In the genomic region with DNA sequence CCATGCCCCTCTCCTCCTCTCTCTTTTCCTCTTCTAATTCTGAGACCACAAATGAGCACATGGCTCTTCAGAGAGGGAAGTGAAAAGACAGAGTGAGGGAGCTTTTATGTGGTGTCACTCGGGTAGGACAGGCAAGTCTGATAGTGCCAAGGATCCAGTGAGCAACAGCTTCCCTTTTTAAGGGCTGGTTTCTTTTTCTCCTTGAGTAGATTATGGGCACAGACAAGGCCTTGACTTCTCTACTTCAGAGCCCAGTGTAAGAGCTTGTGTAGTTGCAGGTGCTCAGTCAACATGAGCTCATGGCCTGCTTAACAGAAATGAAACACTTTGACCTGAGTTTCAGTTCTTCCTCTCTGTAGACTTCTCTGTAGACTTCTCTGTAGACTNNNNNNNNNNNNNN, we compare ENCODE assay signal across 18 mouse cellular contexts. TPM values are rescaled to one million over a fixed set of nuclear protein-coding genes. Genes with fewer than 3 reads are reported as not detected.
A peak's percentile ranks its signal among the peaks of the same experiment; 100 is the strongest.
DNase-seq lines count a peak whose midpoint lies in the region; ATAC-seq and TF ChIP-seq lines count a peak whose summit lies in the region.
"Had no signal": no experiment of that assay in that cellular context is flagged by ENCODE, and none has a peak within 500 bp of the region (broad histone marks: within the 10 kb centered on the region; RNA-seq: fewer than 3 reads in every experiment).

No protein-coding gene starts in this region.

- H3K4me3 ChIP-seq in liver, embryonic 16.5 days (ENCODE audit: low read depth, low read length) = no peak overlapping the region
- no peak overlapping the region for H3K4me3 ChIP-seq in liver, embryonic 12.5 days
- H3K4me3 ChIP-seq in MEL (ENCODE audit: control insufficient read depth in 1 of 2, insufficient read depth in 1 of 2, low read depth in 2 of 2, low read length in 2 of 2) (no peak overlapping the region; a peak in 1 of 4 replicates), macrophage (ENCODE audit: inconsistent target) (no peak overlapping the region)
- H3K4me3 ChIP-seq: left cerebral cortex, adult 2 months; stomach, embryonic 15.5 days had no signal

- TF ChIP-seq POLR2A in MEL (IDR thresholded peaks at IDR 0.05; ENCODE audit: control insufficient read depth in 1 of 2, insufficient read depth in 1 of 2, low read depth in 1 of 2, low read length in 2 of 2, poor library complexity in 1 of 2) = no peak

- H3K4me2 ChIP-seq in liver, embryonic 16.5 days (ENCODE audit: low read depth, low read length) = no peak overlapping the region
- H3K4me2 ChIP-seq in liver, embryonic 12.5 days = no peak overlapping the region
- H3K4me2 ChIP-seq: stomach, embryonic 15.5 days had no signal

- H3K27ac ChIP-seq in liver, embryonic 16.5 days (ENCODE audit: low read length) = no peak overlapping the region
- H3K27ac ChIP-seq in liver, embryonic 12.5 days = no peak overlapping the region
- H3K27ac ChIP-seq in MEL (ENCODE audit: control insufficient read depth, low read depth, low read length) (peak overlapping the region; percentile 29; the same call in 1 of the 2 replicates), macrophage (peak overlapping the region; percentile 54)
- H3K27ac ChIP-seq: left cerebral cortex, adult 2 months; liver, embryonic 14.5 days; stomach, embryonic 15.5 days had no signal

- no peaks in the 10 kb centered on the region for H3K36me3 ChIP-seq in liver, embryonic 16.5 days (ENCODE audit: control insufficient read depth, insufficient read depth)
- no peaks in the 10 kb centered on the region for H3K36me3 ChIP-seq in liver, embryonic 12.5 days
- H3K36me3 ChIP-seq in MEL (ENCODE audit: control insufficient read depth in 1 of 2, insufficient read depth in 2 of 2, low read length in 2 of 2) (no peaks in the 10 kb centered on the region), macrophage (ENCODE audit: inconsistent target) (no peaks in the 10 kb centered on the region)
- H3K36me3 ChIP-seq: G1E; stomach, embryonic 15.5 days had no signal

- no peaks in the 10 kb centered on the region for H3K4me1 ChIP-seq in liver, embryonic 16.5 days (ENCODE audit: control insufficient read depth, low read depth, low read length)
- H3K4me1 ChIP-seq in liver, embryonic 12.5 days = no peaks in the 10 kb centered on the region
- 0 out of 4 replicates have a peak, but pooled peaks cover 0 to 3% of the 10 kb centered on the region in 2 experiments for H3K4me1 ChIP-seq in MEL (ENCODE audit: control insufficient read depth in 1 of 2, insufficient read depth in 2 of 2, low read length in 2 of 2)
- H3K4me1 ChIP-seq: stomach, embryonic 15.5 days had no signal

- 9% methylated on average over 1 of the region's 1 CpGs for WGBS in liver, embryonic 16.5 days (ENCODE audit: insufficient replicate concordance)
- WGBS in liver, embryonic 12.5 days (ENCODE audit: insufficient replicate concordance) = 6% methylated on average over 1 of the region's 1 CpGs
- 0% methylated on average over 1 of the region's 1 CpGs for WGBS in macrophage (ENCODE audit: missing documents)

- H3K27me3 ChIP-seq in liver, embryonic 16.5 days (ENCODE audit: control insufficient read depth, insufficient read depth, low read depth, low read length) = no peaks in the 10 kb centered on the region
- no peaks in the 10 kb centered on the region for H3K27me3 ChIP-seq in liver, embryonic 12.5 days (replicated peaks)
- H3K27me3 ChIP-seq in MEL (ENCODE audit: control insufficient read depth in 1 of 2, insufficient read depth in 2 of 2, low read length in 2 of 2) = no peaks in the 10 kb centered on the region
- H3K27me3 ChIP-seq: stomach, embryonic 15.5 days had no signal

- peak; percentile 86 for DNase-seq in MEL (ENCODE audit: low read depth, low spot score)
- peak; percentile 81 for DNase-seq in thymus, postnatal 0 days (ENCODE audit: low spot score)
- no peak for DNase-seq in gastrocnemius, postnatal 4 days (ENCODE audit: low spot score in 2 of 2)
- no peak for DNase-seq in adrenal gland, adult 8-10 months
- no peak for DNase-seq in layer of hippocampus, adult 18-20 months (ENCODE audit: low spot score in 2 of 2)
- DNase-seq: cerebellum, adult 9-10 months; midbrain, embryonic 14.5 days had no signal

- H3K9me3 ChIP-seq in liver, embryonic 16.5 days (replicated peaks; ENCODE audit: control insufficient read depth, low read length) = no peaks in the 10 kb centered on the region
- H3K9me3 ChIP-seq in liver, embryonic 12.5 days (replicated peaks) = no peaks in the 10 kb centered on the region
- H3K9me3 ChIP-seq in MEL (replicated peaks; ENCODE audit: insufficient read depth, low read length) = no peaks in the 10 kb centered on the region
- H3K9me3 ChIP-seq: G1E; stomach, embryonic 15.5 days had no signal

- TF ChIP-seq EP300 in MEL (IDR thresholded peaks at IDR 0.05; ENCODE audit: low read depth in 1 of 2, low read length in 2 of 2) = peak; percentile 28 to 40; a peak in 2 of 4 replicates

- no peak for TF ChIP-seq CTCF in MEL (IDR thresholded peaks at IDR 0.05 in 2 of 3, conservative IDR thresholded peaks at IDR 0.05 in 1 of 3; ENCODE audit: control insufficient read depth in 1 of 3, insufficient read depth in 1 of 3, low read depth in 2 of 3, low read length in 3 of 3, poor library complexity in 1 of 3, severe bottlenecking in 1 of 3)

- ATAC-seq in liver, embryonic 16.5 days (ENCODE audit: low read depth) = 0 out of 2 replicates have a peak, but pooled peaks have one; percentile 21
- ATAC-seq in liver, embryonic 12.5 days = no peak
- ATAC-seq: forebrain, embryonic 16.5 days had no signal

- H3K79me2 ChIP-seq in MEL (ENCODE audit: control insufficient read depth, insufficient read depth, low read length, poor library complexity) = no peaks in the 10 kb centered on the region
- H3K79me2 ChIP-seq in macrophage (ENCODE audit: inconsistent target) = no peaks in the 10 kb centered on the region

- no peak overlapping the region for H3K9ac ChIP-seq in liver, embryonic 16.5 days (ENCODE audit: low read depth, low read length)
- no peak overlapping the region for H3K9ac ChIP-seq in liver, embryonic 12.5 days
- peak overlapping the region; percentile 28; the same call in 1 of the 2 replicates for H3K9ac ChIP-seq in MEL (ENCODE audit: control insufficient read depth, low read depth, low read length, poor library complexity, severe bottlenecking)
- H3K9ac ChIP-seq: liver, embryonic 14.5 days; stomach, embryonic 15.5 days had no signal

- TF ChIP-seq RAD21 in MEL (IDR thresholded peaks at IDR 0.05; ENCODE audit: low read depth, low read length) = no peak

TF ChIP-seq in MEL, 35 proteins besides CTCF, POLR2A, EP300 and RAD21 (continues in another document):
- TF ChIP-seq TBP (IDR thresholded peaks at IDR 0.05; ENCODE audit: low read depth, low read length) = peak; percentile 92
- peak; percentile 72 for TF ChIP-seq MXI1 (IDR thresholded peaks at IDR 0.05; ENCODE audit: low read depth, low read length)
- TF ChIP-seq ETS1 (IDR thresholded peaks at IDR 0.05; ENCODE audit: low read depth, low read length) = peak; percentile 29; the same call in 1 of the 2 replicates

RNA-seq across cellular contexts. Expression of gene Il2ra, which starts 5.5 kb away (rescaled TPM):
- not detected in 2 replicates for polyA plus RNA-seq in liver, embryonic 16.5 days (2015; fragmentation: Nextera tagmentation; extraction: Ambion mirVana)
- not detected in 2 replicates for polyA plus RNA-seq in liver, embryonic 12.5 days (2016; fragmentation: Nextera tagmentation; extraction: Ambion mirVana)
- not detected in 2 replicates for total RNA-seq in MEL (2012; rRNA removed)
- polyA plus RNA-seq in MEL (2012; ENCODE audit: insufficient read depth in 1 of 2, insufficient read length in 2 of 2, low read depth in 1 of 2, low replicate concordance in 2 of 2, missing spikeins in 1 of 2) (not detected), macrophage (2018) (0.05 to 0.33 TPM (median 0.06 TPM) in 3 replicates)
- total RNA-seq in macrophage (2018; cell fraction: chromatin; rRNA removed) = 10 to 100 TPM in 1 of 26 experiments, 1 to 10 TPM in 6, under 1 TPM in 7, not detected in 12; 0.16 to 11.1 (median 1.2) TPM
- 1 to 10 TPM in 2 of 26 experiments, under 1 TPM in 24; 0.06 to 3.3 (median 0.41) TPM for total RNA-seq in macrophage (2018; cell fraction: cytosol; rRNA removed)
- 10 to 100 TPM in 2 of 26 experiments, 1 to 10 TPM in 13, under 1 TPM in 8, not detected in 3; 0.14 to 13.8 (median 1.5) TPM for total RNA-seq in macrophage (2018; cell fraction: nucleus; rRNA removed)
- 46.0 and 51.1 TPM in 2 replicates for polyA plus RNA-seq in thymus, postnatal 0 days (2015; fragmentation: Nextera tagmentation; extraction: Ambion mirVana)
- total RNA-seq in gastrocnemius, postnatal 4 days (2021) = under 1 TPM; 0.15 to 0.21 TPM
- under 1 TPM; 0.12 to 0.46 (median 0.19) TPM for total RNA-seq in adrenal gland, adult 8-10 months (2022)
- under 1 TPM; 0.07 to 0.08 TPM for total RNA-seq in layer of hippocampus, adult 18-20 months (2021)
- polyA plus RNA-seq: embryonic facial prominence, embryonic 14.5 days; forebrain, embryonic 16.5 days; G1E; intestine, embryonic 14.5 days; midbrain, embryonic 14.5 days had no signal

RNA-seq across cellular contexts. Expression of gene Gm17490, which starts 11.1 kb away (rescaled TPM):
- polyA plus RNA-seq in liver, embryonic 16.5 days (2015; fragmentation: Nextera tagmentation; extraction: Ambion mirVana) = not detected in 2 replicates
- not detected in 2 replicates for polyA plus RNA-seq in liver, embryonic 12.5 days (2016; fragmentation: Nextera tagmentation; extraction: Ambion mirVana)
- total RNA-seq in MEL (2012; rRNA removed) = not detected in 2 replicates
- polyA plus RNA-seq in MEL (2012; ENCODE audit: insufficient read depth in 1 of 2, insufficient read length in 2 of 2, low read depth in 1 of 2, low replicate concordance in 2 of 2, missing spikeins in 1 of 2) = not detected
- not detected for total RNA-seq in macrophage (2018; cell fraction: chromatin; rRNA removed)
- not detected for total RNA-seq in macrophage (2018; cell fraction: cytosol; rRNA removed)
- total RNA-seq in macrophage (2018; cell fraction: nucleus; rRNA removed) = not detected
- not detected in 3 replicates for polyA plus RNA-seq in macrophage (2018)
- not detected in 2 replicates for polyA plus RNA-seq in thymus, postnatal 0 days (2015; fragmentation: Nextera tagmentation; extraction: Ambion mirVana)
- not detected for total RNA-seq in gastrocnemius, postnatal 4 days (2021)
- not detected for total RNA-seq in adrenal gland, adult 8-10 months (2022)
- not detected for total RNA-seq in layer of hippocampus, adult 18-20 months (2021)
- total RNA-seq: adrenal gland, adult 18-20 months; G1E; left cerebral cortex, adult 2 months had no signal
- polyA plus RNA-seq: embryonic facial prominence, embryonic 14.5 days; forebrain, embryonic 16.5 days; G1E; intestine, embryonic 14.5 days; liver, embryonic 14.5 days; midbrain, embryonic 14.5 days; stomach, embryonic 15.5 days had no signal

RNA-seq across cellular contexts. Expression of gene Rbm17, which starts 33.2 kb away (rescaled TPM):
- polyA plus RNA-seq in liver, embryonic 16.5 days (2015; fragmentation: Nextera tagmentation; extraction: Ambion mirVana) = 43.9 and 48.7 TPM in 2 replicates
- 107 and 108 TPM in 2 replicates for polyA plus RNA-seq in liver, embryonic 12.5 days (2016; fragmentation: Nextera tagmentation; extraction: Ambion mirVana)
- 216 and 223 TPM in 2 replicates for total RNA-seq in MEL (2012; rRNA removed)
- polyA plus RNA-seq in MEL (2012; ENCODE audit: insufficient read depth in 1 of 2, insufficient read length in 2 of 2, low read depth in 1 of 2, low replicate concordance in 2 of 2, missing spikeins in 1 of 2) = 100 to 1,000 TPM in 1 of 2 experiments, not detected in 1; 318 TPM
- total RNA-seq in macrophage (2018; cell fraction: chromatin; rRNA removed) = 100 to 1,000 TPM in 18 of 26 experiments, 10 to 100 TPM in 8; 27.1 to 186 (median 125) TPM
- total RNA-seq in macrophage (2018; cell fraction: cytosol; rRNA removed) = 10 to 100 TPM; 59.7 to 86.9 (median 72.2) TPM
- total RNA-seq in macrophage (2018; cell fraction: nucleus; rRNA removed) = 100 to 1,000 TPM in 2 of 26 experiments, 10 to 100 TPM in 24; 32.3 to 112 (median 72.3) TPM
- 69.8 to 119 TPM (median 79.7 TPM) in 3 replicates for polyA plus RNA-seq in macrophage (2018)
- polyA plus RNA-seq in thymus, postnatal 0 days (2015; fragmentation: Nextera tagmentation; extraction: Ambion mirVana) = 188 and 189 TPM in 2 replicates
- 10 to 100 TPM; 86.5 to 99.4 TPM for total RNA-seq in gastrocnemius, postnatal 4 days (2021)
- total RNA-seq in adrenal gland, adult 8-10 months (2022) = 100 to 1,000 TPM in 1 of 4 experiments, 10 to 100 TPM in 3; 82.5 to 121 (median 96.2) TPM
- total RNA-seq in layer of hippocampus, adult 18-20 months (2021) = 10 to 100 TPM; 70.9 to 93.0 TPM

Comparison
In these comparisons a context has a peak if more than half of its experiments do, and no peak if none do; other contexts are left out.
1. H3K27ac ChIP-seq: peak in MEL (single experiment) and macrophage (single experiment); none in liver, embryonic 16.5 days (single experiment) and liver, embryonic 12.5 days (single experiment).
2. DNase-seq: peak in MEL (single experiment) and thymus, postnatal 0 days (single experiment); none in gastrocnemius, postnatal 4 days (0 of 2), adrenal gland, adult 8-10 months (single experiment) and layer of hippocampus, adult 18-20 months (0 of 2).
3. RNA of gene Il2ra, which starts 5.5 kb away (polyA plus RNA-seq): 46.0 to 51.1 TPM in thymus, postnatal 0 days; 0.05 to 0.33 TPM in macrophage, not detected in liver, embryonic 16.5 days, not detected in liver, embryonic 12.5 days and not detected in MEL; every median in the first group is over 10 times any median in the second.